Mouse (Mus musculus): Measurements from ENCODE around the gene C2. TPM values are rescaled to one million over a fixed set of nuclear protein-coding genes. Genes with fewer than 3 reads are reported as not detected.
A peak's percentile ranks its signal among the peaks of the same experiment; 100 is the strongest.
"Not testable (repeated sequence)": the region's sequence is repeated elsewhere in the genome, so short reads cannot be mapped to it uniquely, and the experiment has no call there.

Gene C2
- total and polyA plus RNA-seq, 2 experiments from 2014 or later: 5.4 to 5.5 TPM

DNA sequence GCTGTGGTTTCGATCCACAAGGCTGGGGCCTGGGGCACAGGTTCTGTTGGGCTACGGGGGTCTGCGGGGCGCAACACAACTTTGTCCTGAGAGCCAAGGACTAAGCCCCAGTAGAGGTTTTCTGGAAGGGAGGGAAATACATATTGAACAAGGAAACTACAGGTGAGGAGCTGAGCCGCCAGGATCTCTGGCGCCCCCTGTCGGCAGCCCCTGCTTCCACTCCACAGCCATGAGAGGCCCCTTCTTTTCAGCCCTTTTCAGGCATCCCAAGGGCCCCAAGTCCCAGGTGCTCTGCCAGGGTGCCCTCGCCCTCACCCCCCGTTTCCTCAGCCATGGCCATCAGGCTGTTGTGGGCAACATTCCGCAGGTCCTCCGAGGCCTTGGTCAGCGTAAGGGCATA lies 84.3 kb downstream of the C2 start:
- H3K27me3 ChIP-seq (ENCODE audit: insufficient read depth, low read length); H3K4me1 ChIP-seq (ENCODE audit: insufficient read depth, low read length); H3K4me3 ChIP-seq (ENCODE audit: low read length); H3K27ac ChIP-seq; H3K9ac ChIP-seq (replicated peaks; ENCODE audit: low read length); DNase-seq (ENCODE audit: low spot score); H3K36me3 ChIP-seq (ENCODE audit: insufficient read depth, low read length); ATAC-seq; H3K4me2 ChIP-seq (ENCODE audit: low read depth, low read length); H3K9me3 ChIP-seq (ENCODE audit: low read length): not testable (repeated sequence)
- WGBS: 64% methylated on average over 12 of the region's 12 CpGs
- peak; percentile 65 for TF ChIP-seq CTCF (IDR thresholded peaks at IDR 0.05; ENCODE audit: low read depth)

Small RNA genes within 50 kb of the gene (microRNA-seq; reads per million reads assigned to microRNA genes)
- gene Mir6970: 0.18 to 0.36 reads per million in 2 experiments
- 0.72 to 4.1 reads per million in 2 experiments for gene Mir6971
- 0 reads per million in 2 experiments for gene Mir6972

Other genes starting within 250 kb of the C2 start
Only the 30 nearest of the 37 such genes appear.
- 1.0 and 1.9 TPM in 2 replicates for gene C4b, start 154.4 kb downstream of the C2 start, total RNA-seq (2014; rRNA removed)
- 0.86 and 1.1 TPM in 2 replicates for gene C4b, start 154.4 kb downstream of the C2 start, polyA plus RNA-seq (2015; fragmentation: Nextera tagmentation; extraction: Ambion mirVana)
- not detected in 2 replicates for gene Cyp21a1, start 93.7 kb downstream of the C2 start, total RNA-seq (2014; rRNA removed)
- gene Cyp21a1, start 93.7 kb downstream of the C2 start, polyA plus RNA-seq (2015; fragmentation: Nextera tagmentation; extraction: Ambion mirVana): not detected in 2 replicates
- 17.5 and 29.6 TPM in 2 replicates for gene Stk19, start 61.3 kb downstream of the C2 start, total RNA-seq (2014; rRNA removed)
- 45.5 and 46.5 TPM in 2 replicates for gene Stk19, start 61.3 kb downstream of the C2 start, polyA plus RNA-seq (2015; fragmentation: Nextera tagmentation; extraction: Ambion mirVana)
- gene Dxo, start 61.2 kb downstream of the C2 start, total RNA-seq (2014; rRNA removed): 36.4 and 48.9 TPM in 2 replicates
- gene Dxo, start 61.2 kb downstream of the C2 start, polyA plus RNA-seq (2015; fragmentation: Nextera tagmentation; extraction: Ambion mirVana): 47.6 and 53.8 TPM in 2 replicates
- gene Skiv2l, start 48.1 kb downstream of the C2 start, total RNA-seq (2014; rRNA removed): 98.1 and 100 TPM in 2 replicates
- gene Skiv2l, start 48.1 kb downstream of the C2 start, polyA plus RNA-seq (2015; fragmentation: Nextera tagmentation; extraction: Ambion mirVana): 43.8 and 44.5 TPM in 2 replicates
- 27.6 and 32.9 TPM in 2 replicates for gene Nelfe, start 47.9 kb downstream of the C2 start, total RNA-seq (2014; rRNA removed)
- 63.5 and 71.9 TPM in 2 replicates for gene Nelfe, start 47.9 kb downstream of the C2 start, polyA plus RNA-seq (2015; fragmentation: Nextera tagmentation; extraction: Ambion mirVana)
- gene Cfb, start 35.7 kb downstream of the C2 start, total RNA-seq (2014; rRNA removed): 0.07 and 0.26 TPM in 2 replicates
- gene Cfb, start 35.7 kb downstream of the C2 start, polyA plus RNA-seq (2015; fragmentation: Nextera tagmentation; extraction: Ambion mirVana): 1.0 and 1.3 TPM in 2 replicates
- gene Zbtb12, start 18.8 kb downstream of the C2 start, total RNA-seq (2014; rRNA removed): 20.7 and 31.1 TPM in 2 replicates
- gene Zbtb12, start 18.8 kb downstream of the C2 start, polyA plus RNA-seq (2015; fragmentation: Nextera tagmentation; extraction: Ambion mirVana): 5.1 and 6.5 TPM in 2 replicates
- not detected in 2 replicates for gene Gm20547, start 16.2 kb downstream of the C2 start, total RNA-seq (2014; rRNA removed)
- not detected in 2 replicates for gene Gm20547, start 16.2 kb downstream of the C2 start, polyA plus RNA-seq (2015; fragmentation: Nextera tagmentation; extraction: Ambion mirVana)
- gene Ehmt2, start 204 bp upstream of the C2 start, total RNA-seq (2014; rRNA removed): 309 and 317 TPM in 2 replicates
- 57.4 and 57.6 TPM in 2 replicates for gene Ehmt2, start 204 bp upstream of the C2 start, polyA plus RNA-seq (2015; fragmentation: Nextera tagmentation; extraction: Ambion mirVana)
- gene Slc44a4, start 16.2 kb upstream of the C2 start, total RNA-seq (2014; rRNA removed): 0.22 TPM in 1 of 2 replicates, not detected in the other
- 0.18 and 0.25 TPM in 2 replicates for gene Slc44a4, start 16.2 kb upstream of the C2 start, polyA plus RNA-seq (2015; fragmentation: Nextera tagmentation; extraction: Ambion mirVana)
- gene Neu1, start 33.0 kb upstream of the C2 start, total RNA-seq (2014; rRNA removed): 50.9 and 93.9 TPM in 2 replicates
- 42.9 and 43.1 TPM in 2 replicates for gene Neu1, start 33.0 kb upstream of the C2 start, polyA plus RNA-seq (2015; fragmentation: Nextera tagmentation; extraction: Ambion mirVana)
- gene Hspa1b, start 61.0 kb upstream of the C2 start, total RNA-seq (2014; rRNA removed): 15.2 and 20.4 TPM in 2 replicates
- gene Hspa1b, start 61.0 kb upstream of the C2 start, polyA plus RNA-seq (2015; fragmentation: Nextera tagmentation; extraction: Ambion mirVana): 0.51 and 0.55 TPM in 2 replicates
- not detected in 2 replicates for gene Gm20481, start 71.6 kb upstream of the C2 start, total RNA-seq (2014; rRNA removed)
- not detected in 2 replicates for gene Gm20481, start 71.6 kb upstream of the C2 start, polyA plus RNA-seq (2015; fragmentation: Nextera tagmentation; extraction: Ambion mirVana)
- 25.0 and 29.0 TPM in 2 replicates for gene Hspa1a, start 73.9 kb upstream of the C2 start, total RNA-seq (2014; rRNA removed)
- gene Hspa1a, start 73.9 kb upstream of the C2 start, polyA plus RNA-seq (2015; fragmentation: Nextera tagmentation; extraction: Ambion mirVana): 13.6 and 14.7 TPM in 2 replicates
- 0.99 and 1.4 TPM in 2 replicates for gene Hspa1l, start 74.4 kb upstream of the C2 start, total RNA-seq (2014; rRNA removed)
- 0.76 TPM in 2 replicates for gene Hspa1l, start 74.4 kb upstream of the C2 start, polyA plus RNA-seq (2015; fragmentation: Nextera tagmentation; extraction: Ambion mirVana)
- gene Lsm2, start 83.6 kb upstream of the C2 start, total RNA-seq (2014; rRNA removed): 35.5 and 43.1 TPM in 2 replicates
- 106 and 110 TPM in 2 replicates for gene Lsm2, start 83.6 kb upstream of the C2 start, polyA plus RNA-seq (2015; fragmentation: Nextera tagmentation; extraction: Ambion mirVana)
- 128 TPM in 2 replicates for gene Vars, start 102.7 kb upstream of the C2 start, total RNA-seq (2014; rRNA removed)
- gene Vars, start 102.7 kb upstream of the C2 start, polyA plus RNA-seq (2015; fragmentation: Nextera tagmentation; extraction: Ambion mirVana): 39.9 and 41.7 TPM in 2 replicates
- gene Vwa7, start 118.3 kb upstream of the C2 start, total RNA-seq (2014; rRNA removed): 0.68 and 1.2 TPM in 2 replicates
- 0.11 and 0.18 TPM in 2 replicates for gene Vwa7, start 118.3 kb upstream of the C2 start, polyA plus RNA-seq (2015; fragmentation: Nextera tagmentation; extraction: Ambion mirVana)
- gene Sapcd1, start 129.8 kb upstream of the C2 start, total RNA-seq (2014; rRNA removed): 0.65 and 2.1 TPM in 2 replicates
- 2.4 and 2.7 TPM in 2 replicates for gene Sapcd1, start 129.8 kb upstream of the C2 start, polyA plus RNA-seq (2015; fragmentation: Nextera tagmentation; extraction: Ambion mirVana)
- 1.1 and 6.4 TPM in 2 replicates for gene Msh5, start 148.5 kb upstream of the C2 start, total RNA-seq (2014; rRNA removed)
- gene Msh5, start 148.5 kb upstream of the C2 start, polyA plus RNA-seq (2015; fragmentation: Nextera tagmentation; extraction: Ambion mirVana): 2.2 and 3.1 TPM in 2 replicates
- 56.9 and 59.5 TPM in 2 replicates for gene Clic1, start 151.7 kb upstream of the C2 start, total RNA-seq (2014; rRNA removed)
- gene Clic1, start 151.7 kb upstream of the C2 start, polyA plus RNA-seq (2015; fragmentation: Nextera tagmentation; extraction: Ambion mirVana): 81.9 and 88.5 TPM in 2 replicates
- 216 and 228 TPM in 2 replicates for gene Ddah2, start 160.8 kb upstream of the C2 start, total RNA-seq (2014; rRNA removed)
- gene Ddah2, start 160.8 kb upstream of the C2 start, polyA plus RNA-seq (2015; fragmentation: Nextera tagmentation; extraction: Ambion mirVana): 322 and 331 TPM in 2 replicates
- gene Ly6g6c, start 167.1 kb upstream of the C2 start, total RNA-seq (2014; rRNA removed): not detected in 2 replicates
- not detected in 2 replicates for gene Ly6g6c, start 167.1 kb upstream of the C2 start, polyA plus RNA-seq (2015; fragmentation: Nextera tagmentation; extraction: Ambion mirVana)
- gene Mpig6b, start 167.9 kb upstream of the C2 start, total RNA-seq (2014; rRNA removed): not detected in 2 replicates
- 0.18 TPM in 2 replicates for gene Mpig6b, start 167.9 kb upstream of the C2 start, polyA plus RNA-seq (2015; fragmentation: Nextera tagmentation; extraction: Ambion mirVana)
- gene Ly6g6e, start 178.6 kb upstream of the C2 start, total RNA-seq (2014; rRNA removed): not detected in 2 replicates
- 0.44 TPM in 1 of 2 replicates, not detected in the other for gene Ly6g6e, start 178.6 kb upstream of the C2 start, polyA plus RNA-seq (2015; fragmentation: Nextera tagmentation; extraction: Ambion mirVana)
- 0.78 TPM in 1 of 2 replicates, not detected in the other for gene Ly6g6d, start 179.8 kb upstream of the C2 start, total RNA-seq (2014; rRNA removed)
- 1.3 and 1.9 TPM in 2 replicates for gene Ly6g6d, start 179.8 kb upstream of the C2 start, polyA plus RNA-seq (2015; fragmentation: Nextera tagmentation; extraction: Ambion mirVana)
- gene Ly6g6f, start 187.3 kb upstream of the C2 start, total RNA-seq (2014; rRNA removed): not detected in 2 replicates
- 0.26 TPM in 1 of 2 replicates, not detected in the other for gene Ly6g6f, start 187.3 kb upstream of the C2 start, polyA plus RNA-seq (2015; fragmentation: Nextera tagmentation; extraction: Ambion mirVana)
- gene Abhd16a, start 191.0 kb upstream of the C2 start, total RNA-seq (2014; rRNA removed): 129 and 158 TPM in 2 replicates
- gene Abhd16a, start 191.0 kb upstream of the C2 start, polyA plus RNA-seq (2015; fragmentation: Nextera tagmentation; extraction: Ambion mirVana): 121 TPM in 2 replicates
- not detected in 2 replicates for gene Ly6g5c, start 210.0 kb upstream of the C2 start, total RNA-seq (2014; rRNA removed)
- not detected in 2 replicates for gene Ly6g5c, start 210.0 kb upstream of the C2 start, polyA plus RNA-seq (2015; fragmentation: Nextera tagmentation; extraction: Ambion mirVana)

Measured in hindbrain, postnatal 0 days (tissue).